Mouse (Mus musculus): ENCODE results near the gene Pik3r6.

DNA sequence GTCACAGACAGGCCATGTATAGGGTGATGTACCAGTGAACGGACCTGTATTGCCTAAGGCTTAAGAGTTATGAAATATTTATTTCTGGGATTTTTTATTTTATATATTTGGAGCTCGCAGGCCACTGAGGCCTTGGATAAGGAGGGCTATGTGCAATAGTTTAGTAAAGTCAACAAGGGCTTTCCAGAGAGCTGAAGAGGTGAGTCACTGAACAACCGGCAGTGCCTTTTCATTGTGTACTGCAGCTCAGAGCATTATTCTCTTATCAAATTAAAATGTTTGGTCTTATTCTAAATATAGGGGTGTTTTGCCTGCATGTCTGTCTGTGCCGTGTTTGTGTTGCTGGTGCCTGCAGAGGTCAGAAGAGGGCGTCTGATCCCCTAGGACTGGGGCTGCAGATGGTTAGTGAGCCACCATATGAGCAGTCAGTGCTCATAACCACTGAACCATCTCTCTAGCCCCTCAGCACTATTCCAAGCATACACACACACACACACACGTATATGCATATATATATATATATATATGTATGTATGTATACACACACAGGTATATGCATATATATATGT lies 14.5 kb upstream of the Pik3r6 start:
- TF ChIP-seq CTCF (IDR thresholded peaks at IDR 0.05; ENCODE audit: extremely low read depth, insufficient read depth, insufficient read length, insufficient replicate concordance) (no peak), POLR2A (IDR thresholded peaks at IDR 0.05; ENCODE audit: low read depth, low read length) (no peak)
